Mouse (Mus musculus) spleen, adult 2 months (tissue): ENCODE measurements around the gene B4galt1.

Experiments
- CTCF ChIP-seq: fragments of 200-500 bp; IDR thresholded peaks from 2 replicates; pipeline ENCODE4 v1.5.1; 2011; ENCODE audit warnings: mild to moderate bottlenecking, inconsistent platforms; ENCODE audit not compliant: insufficient read depth, insufficient read length, insufficient replicate concordance; ENCODE audit errors: extremely low read depth
- POLR2A ChIP-seq: fragments of 200-500 bp; IDR thresholded peaks from 2 replicates; pipeline ENCODE4 v1.6.1; 2011; ENCODE audit warnings: low read depth, low read length, inconsistent platforms

GRCm38 (mm10) chr4:40759876-40760275 is 93.9 kb downstream of the B4galt1 start:
- TF ChIP-seq CTCF = no peak
- no peak for TF ChIP-seq POLR2A
